Mouse (Mus musculus) layer of hippocampus, adult 9-11 months (tissue): Measurements from ENCODE around the gene 4930404N11Rik.

Source experiments
- DNase-seq: peaks from one replicate; pipeline ENCODE4 v3.0.0; 2022

The 4930404N11Rik gene

GRCm38 (mm10) chr10:81365672-81366476 is at the start of gene 4930404N11Rik:
TSS of gene 4930404N11Rik (minus strand) at chr10:81365816.
- no peak for DNase-seq

- no peak for DNase-seq
These were observed 49.5 kb upstream of the 4930404N11Rik start for GRCm38 (mm10) chr10:81415146-81415545.

- DNase-seq: no peak
These were observed 49.1 kb upstream of the 4930404N11Rik start for GRCm38 (mm10) chr10:81414682-81415081.

- DNase-seq: peak; percentile 86
These were observed 48.0 kb upstream of the 4930404N11Rik start for GRCm38 (mm10) chr10:81413310-81414261.

GRCm38 (mm10) chr10:81412586-81413309 is 47.1 kb upstream of the 4930404N11Rik start:
- DNase-seq: no peak

- DNase-seq: peak; percentile 84
These were observed 46.1 kb upstream of the 4930404N11Rik start for GRCm38 (mm10) chr10:81411471-81412400.

- no peak for DNase-seq
These were observed 45.4 kb upstream of the 4930404N11Rik start for GRCm38 (mm10) chr10:81410981-81411380.

- DNase-seq: no peak
These were observed 44.7 kb upstream of the 4930404N11Rik start for GRCm38 (mm10) chr10:81410350-81410749.

GRCm38 (mm10) chr10:81409330-81409729 is 43.7 kb upstream of the 4930404N11Rik start:
- no peak for DNase-seq

GRCm38 (mm10) chr10:81408871-81409291 is 43.3 kb upstream of the 4930404N11Rik start:
- peak; percentile 83 for DNase-seq

GRCm38 (mm10) chr10:81408424-81408729 is 42.8 kb upstream of the 4930404N11Rik start:
- DNase-seq: no peak

- peak; percentile 89 for DNase-seq
These were observed 42.2 kb upstream of the 4930404N11Rik start for GRCm38 (mm10) chr10:81407539-81408423.

GRCm38 (mm10) chr10:81406504-81407440 is 41.2 kb upstream of the 4930404N11Rik start:
- DNase-seq: no peak

- DNase-seq: no peak
These were observed 40.1 kb upstream of the 4930404N11Rik start for GRCm38 (mm10) chr10:81405588-81406201.

GRCm38 (mm10) chr10:81404720-81405119 is 39.1 kb upstream of the 4930404N11Rik start:
- no peak for DNase-seq

GRCm38 (mm10) chr10:81404082-81404481 is 38.5 kb upstream of the 4930404N11Rik start:
- no peak for DNase-seq

GRCm38 (mm10) chr10:81403511-81403910 is 37.9 kb upstream of the 4930404N11Rik start:
- no peak for DNase-seq

- DNase-seq: no peak
These were observed 36.7 kb upstream of the 4930404N11Rik start for GRCm38 (mm10) chr10:81402227-81402765.
